Comparison of ENCODE assay signal across 8 mouse cellular contexts in genomic region chr4:140539125-140539524, GRCm38 (mm10).
DNase-seq lines count a peak whose midpoint lies in the region; ATAC-seq lines count a peak whose summit lies in the region.

No protein-coding gene starts in this region.

- no peak overlapping the region for H3K9ac ChIP-seq in midbrain, embryonic 13.5 days (replicated peaks)

- H3K27me3 ChIP-seq in heart, embryonic 10.5 days (ENCODE audit: insufficient read depth, poor library complexity, severe bottlenecking), result peaks cover 4% of the 10 kb centered on the region; the same call in 1 of the 2 replicates
- H3K27me3 ChIP-seq in midbrain, embryonic 13.5 days, result no peaks in the 10 kb centered on the region
- H3K27me3 ChIP-seq in splenic B cell, adult 2 months (ENCODE audit: control insufficient read depth, insufficient read depth, low read length, poor library complexity, severe bottlenecking), result no peaks in the 10 kb centered on the region

- 34% methylated on average over 11 of the region's 11 CpGs for WGBS in heart, embryonic 10.5 days
- 37% methylated on average over 11 of the region's 11 CpGs for WGBS in midbrain, embryonic 13.5 days

- no peak overlapping the region for H3K27ac ChIP-seq in heart, embryonic 10.5 days
- no peak overlapping the region for H3K27ac ChIP-seq in midbrain, embryonic 13.5 days

- no peaks in the 10 kb centered on the region for H3K9me3 ChIP-seq in heart, embryonic 10.5 days
- H3K9me3 ChIP-seq in midbrain, embryonic 13.5 days, result no peaks in the 10 kb centered on the region

- ATAC-seq in midbrain, embryonic 13.5 days, result peak; percentile 63

- H3K36me3 ChIP-seq in heart, embryonic 10.5 days, result peaks cover 49% of the 10 kb centered on the region
- peaks cover 64% of the 10 kb centered on the region for H3K36me3 ChIP-seq in midbrain, embryonic 13.5 days
- no peaks in the 10 kb centered on the region for H3K36me3 ChIP-seq in splenic B cell, adult 2 months (ENCODE audit: control insufficient read depth, insufficient read depth, low read length, poor library complexity, severe bottlenecking)

- intact Hi-C loops in heart, postnatal 25 days (cut with DNase I), result no loop called here
- intact Hi-C loops in heart, postnatal 10 days (cut with DNase I), result loop anchor here (2.0 kb wide), 1 partner anchor 666 kb away; no protein-coding TSS in a partner anchor

- H3K4me1 ChIP-seq in heart, embryonic 10.5 days, result peaks cover 30% of the 10 kb centered on the region
- peaks cover 23% of the 10 kb centered on the region for H3K4me1 ChIP-seq in midbrain, embryonic 13.5 days (replicated peaks)

- H3K4me2 ChIP-seq in midbrain, embryonic 13.5 days (replicated peaks), result no peak overlapping the region

- H3K4me3 ChIP-seq in heart, embryonic 10.5 days, result no peak overlapping the region
- no peak overlapping the region for H3K4me3 ChIP-seq in midbrain, embryonic 13.5 days (replicated peaks)

- peak; percentile 84 for DNase-seq in heart, embryonic 10.5 days (ENCODE audit: low spot score)
- DNase-seq in heart, postnatal 25 days (ENCODE audit: low spot score), result no peak
- peak; percentile 45 for DNase-seq in adipocyte (ENCODE audit: low spot score)
- DNase-seq in embryo, embryonic 11.5 days (ENCODE audit: low read depth, low spot score), result peak; percentile 35
- DNase-seq in heart, postnatal 10 days, result peak; percentile 36 to 73
- DNase-seq in layer of hippocampus, postnatal 36 days, result peak; percentile 34 to 61
- DNase-seq in splenic B cell, adult 2 months (ENCODE audit: low read depth, low spot score), result peak; percentile 52
